Mouse (Mus musculus): ENCODE results near the gene Gopc. TPM values are rescaled to one million over a fixed set of nuclear protein-coding genes. Genes with fewer than 3 reads are reported as not detected.

The Gopc gene
- polyA plus RNA-seq, 1 experiment from 2014 or later, result 23.7 TPM

DNA sequence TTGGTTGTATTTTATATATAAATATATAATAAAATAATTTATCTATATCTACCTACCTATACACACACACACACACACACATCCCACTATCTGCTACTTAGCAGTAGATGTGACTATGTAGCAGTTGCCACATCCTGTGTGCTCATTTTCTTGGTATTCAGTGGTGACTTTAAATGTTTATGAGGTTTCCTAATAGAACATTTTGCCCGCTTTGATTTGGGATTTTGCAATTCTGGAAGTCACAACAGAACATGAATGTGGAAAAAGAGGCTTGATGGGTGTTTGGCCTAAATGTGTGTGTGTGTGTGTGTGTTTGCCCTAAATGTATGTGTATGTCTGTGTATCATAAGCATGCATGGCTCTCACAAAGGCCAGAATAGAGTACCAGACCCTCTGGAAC lies 1.6 kb upstream of the Gopc start:
- H3K4me3 ChIP-seq, result no peak overlapping the region
- ATAC-seq (replicated peaks), result no peak
- H3K36me3 ChIP-seq, result no peaks in the 10 kb centered on the region
- no peak overlapping the region for H3K9ac ChIP-seq (replicated peaks)
- 97% methylated on average over 1 of the region's 1 CpGs for whole genome bisulfite sequencing
- H3K27me3 ChIP-seq, result no peaks in the 10 kb centered on the region
- peaks cover 26% of the 10 kb centered on the region for H3K4me1 ChIP-seq
- no peak overlapping the region for H3K4me2 ChIP-seq (replicated peaks)
- H3K9me3 ChIP-seq, result no peaks in the 10 kb centered on the region
- no peak overlapping the region for H3K27ac ChIP-seq (replicated peaks)

DNA sequence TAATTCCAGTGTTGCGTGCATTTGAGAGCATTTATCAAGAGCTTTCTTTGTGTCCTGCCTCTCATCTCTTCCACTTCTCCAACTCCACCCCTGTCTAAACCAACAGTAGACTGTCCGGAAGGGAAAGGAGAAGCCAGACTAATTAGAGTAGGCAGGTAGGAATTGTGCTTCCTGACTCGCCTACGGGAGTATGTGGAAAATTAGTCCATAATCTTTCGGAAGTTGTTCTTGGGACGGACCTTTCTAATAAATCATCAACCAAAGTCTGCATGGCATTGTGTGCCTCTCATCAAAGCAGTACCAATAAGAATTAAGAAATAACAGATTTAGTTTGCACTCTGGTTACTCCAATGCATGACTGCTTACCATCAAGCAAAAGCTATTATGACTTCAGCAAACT lies 1.1 kb upstream of the Gopc start:
- Histone ChIP-seq H3K27me3 (no peaks in the 10 kb centered on the region), H3K27ac (replicated peaks) (no peak overlapping the region), H3K9me3 (no peaks in the 10 kb centered on the region), H3K4me1 (peaks cover 31% of the 10 kb centered on the region), H3K36me3 (no peaks in the 10 kb centered on the region), H3K4me2 (replicated peaks) (peak overlapping the region; percentile 61), H3K4me3 (peak overlapping the region; percentile 76; the same call in 1 of the 2 replicates), H3K9ac (replicated peaks) (peak overlapping the region; percentile 74; the same call in 1 of the 2 replicates)
- WGBS, result 84% methylated on average over 6 of the region's 6 CpGs
- no peak for ATAC-seq (replicated peaks)

DNA sequence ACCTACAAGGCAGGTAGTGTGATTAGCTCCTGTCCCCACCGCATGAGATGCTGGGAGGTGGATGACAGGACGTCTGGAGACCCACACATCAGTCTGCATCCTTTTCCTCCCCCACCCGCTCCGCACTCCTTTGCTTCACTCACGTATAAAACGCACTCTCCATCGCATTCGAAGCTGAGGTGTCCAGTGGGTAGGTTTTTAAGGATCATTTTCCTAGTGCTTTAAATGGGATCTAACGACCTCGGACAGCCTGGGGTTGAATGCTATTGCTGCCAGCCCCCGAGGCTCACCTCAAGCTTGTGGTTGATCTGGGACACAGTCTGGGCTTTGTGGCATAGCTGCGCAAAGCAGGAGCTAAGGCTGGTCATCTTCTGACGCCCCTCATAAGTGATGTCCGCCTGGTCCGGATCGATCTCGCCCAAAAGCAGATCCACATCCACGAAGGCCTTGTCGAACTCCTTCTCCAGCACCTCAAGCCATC lies 563 bp downstream of the Gopc start:
- no peaks in the 10 kb centered on the region for H3K9me3 ChIP-seq
- peak overlapping the region; percentile 76 for H3K4me3 ChIP-seq
- no peaks in the 10 kb centered on the region for H3K27me3 ChIP-seq
- ATAC-seq (replicated peaks), result peak; percentile 62
- WGBS, result under 1% methylated on average over 19 of the region's 19 CpGs
- peaks cover 35% of the 10 kb centered on the region for H3K4me1 ChIP-seq
- peak overlapping the region; percentile 69 for H3K4me2 ChIP-seq (replicated peaks)
- H3K27ac ChIP-seq (replicated peaks), result peak overlapping the region; percentile 93
- H3K36me3 ChIP-seq, result no peaks in the 10 kb centered on the region
- peak overlapping the region; percentile 87 for H3K9ac ChIP-seq (replicated peaks)

DNA sequence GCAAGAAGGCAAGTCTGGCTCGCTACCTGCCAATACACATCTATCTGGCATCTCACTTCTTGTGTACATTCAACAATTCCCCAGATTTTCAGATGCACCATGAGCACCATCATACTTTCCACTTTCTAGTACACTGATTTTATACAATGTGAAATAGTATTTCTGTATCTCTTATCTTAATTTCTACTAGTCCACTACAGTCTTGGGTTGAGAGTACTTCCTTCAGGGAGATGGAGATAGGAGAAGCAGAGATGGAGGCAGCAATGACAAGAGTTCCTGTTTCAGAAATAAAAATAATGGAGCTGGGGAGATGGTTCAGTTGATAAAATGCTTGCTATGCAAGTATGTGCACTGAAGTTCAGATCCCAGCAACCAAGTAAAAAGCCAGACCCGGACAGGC lies 4.1 kb downstream of the Gopc start:
- Histone ChIP-seq H3K4me3 (no peak overlapping the region), H3K4me1 (peaks cover 32% of the 10 kb centered on the region), H3K4me2 (replicated peaks) (no peak overlapping the region), H3K9ac (replicated peaks) (no peak overlapping the region), H3K27me3 (no peaks in the 10 kb centered on the region), H3K27ac (replicated peaks) (no peak overlapping the region), H3K9me3 (no peaks in the 10 kb centered on the region), H3K36me3 (no peaks in the 10 kb centered on the region)
- WGBS, result 95% methylated on average over 2 of the region's 2 CpGs
- ATAC-seq (replicated peaks), result no peak

DNA sequence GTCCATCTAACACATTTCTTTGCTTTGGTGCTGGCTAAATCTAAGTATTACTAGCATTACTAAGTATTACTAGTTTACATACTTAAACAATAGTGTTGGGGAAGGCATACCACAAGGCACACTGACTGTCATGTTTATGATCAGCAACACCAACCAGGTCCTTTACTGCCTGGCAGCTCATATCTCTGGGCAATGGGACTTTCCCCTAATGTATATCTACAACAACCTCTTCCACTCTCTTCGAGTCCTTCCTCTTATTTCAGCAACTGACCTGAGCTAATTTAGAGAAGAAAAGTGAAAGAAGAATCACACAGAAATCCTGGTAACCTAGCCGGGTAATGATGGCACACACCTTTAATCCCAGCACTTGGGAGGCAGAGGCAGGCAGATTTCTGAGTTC lies 5.5 kb downstream of the Gopc start:
- no peak overlapping the region for H3K4me2 ChIP-seq (replicated peaks)
- H3K27ac ChIP-seq (replicated peaks), result no peak overlapping the region
- WGBS, result 94% methylated on average over 2 of the region's 2 CpGs
- H3K9me3 ChIP-seq, result no peaks in the 10 kb centered on the region
- no peak overlapping the region for H3K4me3 ChIP-seq
- no peaks in the 10 kb centered on the region for H3K36me3 ChIP-seq
- no peak overlapping the region for H3K9ac ChIP-seq (replicated peaks)
- no peak for ATAC-seq (replicated peaks)
- H3K4me1 ChIP-seq, result peaks cover 28% of the 10 kb centered on the region
- H3K27me3 ChIP-seq, result no peaks in the 10 kb centered on the region

DNA sequence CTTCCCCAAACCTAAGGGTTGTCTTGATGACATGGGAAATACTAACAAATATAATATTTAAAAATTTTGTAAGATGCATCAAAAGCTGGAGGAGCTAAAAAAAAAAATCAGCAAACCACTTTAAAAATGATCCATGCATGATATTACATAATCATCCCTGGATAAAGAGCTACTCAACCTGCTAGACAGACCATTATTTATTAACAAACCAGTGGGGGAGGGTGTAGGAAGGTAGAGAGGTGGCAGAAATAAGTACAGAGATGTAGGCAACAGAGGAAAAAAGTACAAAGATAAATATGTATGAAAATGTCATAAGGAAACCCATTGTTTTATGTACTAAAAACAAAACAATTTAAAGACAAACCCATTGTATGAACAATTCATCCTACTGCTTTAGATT lies 7.3 kb downstream of the Gopc start:
- Histone ChIP-seq H3K9me3 (no peaks in the 10 kb centered on the region), H3K4me2 (replicated peaks) (no peak overlapping the region), H3K4me1 (peaks cover 20% of the 10 kb centered on the region), H3K9ac (replicated peaks) (no peak overlapping the region), H3K27me3 (no peaks in the 10 kb centered on the region), H3K36me3 (no peaks in the 10 kb centered on the region), H3K4me3 (no peak overlapping the region), H3K27ac (replicated peaks) (no peak overlapping the region)
- no peak for ATAC-seq (replicated peaks)

DNA sequence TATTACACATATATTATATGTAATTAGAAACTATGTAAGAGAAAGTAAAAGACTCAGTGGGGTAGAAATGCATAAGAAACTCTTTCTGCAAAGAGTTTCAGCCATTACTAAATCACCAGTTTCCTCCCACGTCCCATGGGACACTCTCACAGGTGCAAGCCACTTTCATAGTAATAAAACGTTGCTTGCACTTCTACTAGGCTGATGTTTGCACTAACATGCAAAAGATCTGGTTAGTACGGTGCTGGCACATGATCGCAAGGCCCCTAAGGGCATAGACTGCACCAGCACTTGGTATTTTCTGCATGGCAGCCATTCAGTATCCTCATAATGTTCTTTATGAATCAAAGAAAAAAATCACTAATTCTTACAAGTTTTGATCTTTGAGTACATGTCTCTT lies 8.1 kb downstream of the Gopc start:
- no peak for ATAC-seq (replicated peaks)
- Histone ChIP-seq H3K9ac (replicated peaks) (no peak overlapping the region), H3K4me1 (peaks cover 12% of the 10 kb centered on the region; the same call in 1 of the 2 replicates)

DNA sequence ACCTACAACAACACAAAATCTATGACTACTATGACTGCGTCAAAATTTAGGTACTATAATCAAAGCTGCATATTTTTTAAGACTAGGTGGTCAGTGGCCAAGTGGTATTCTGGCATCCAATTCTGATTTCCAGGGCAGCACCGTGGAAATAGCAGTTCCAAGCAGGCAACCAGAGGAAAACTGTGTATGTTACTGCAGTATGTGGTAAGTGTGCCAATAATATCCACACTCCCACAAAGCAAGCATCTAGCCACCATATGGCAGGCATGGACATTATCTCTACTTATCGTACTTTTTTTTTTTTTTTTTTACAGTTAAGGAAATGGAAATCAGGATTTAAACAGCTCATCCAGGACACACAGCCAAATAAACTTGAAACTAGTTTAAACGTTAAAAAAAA lies 13.5 kb downstream of the Gopc start:
- 81% methylated on average over 4 of the region's 4 CpGs for WGBS
- H3K4me2 ChIP-seq (replicated peaks), result no peak overlapping the region
- H3K27ac ChIP-seq (replicated peaks), result no peak overlapping the region
- H3K4me1 ChIP-seq, result no peaks in the 10 kb centered on the region
- H3K9ac ChIP-seq (replicated peaks), result no peak overlapping the region
- ATAC-seq (replicated peaks), result no peak
- no peaks in the 10 kb centered on the region for H3K27me3 ChIP-seq
- H3K9me3 ChIP-seq, result no peaks in the 10 kb centered on the region
- H3K4me3 ChIP-seq, result no peak overlapping the region
- no peaks in the 10 kb centered on the region for H3K36me3 ChIP-seq

More for the DNA sequence above, 8.1 kb downstream of the Gopc start:
- Histone ChIP-seq H3K27ac (replicated peaks) (no peak overlapping the region), H3K27me3 (no peaks in the 10 kb centered on the region), H3K36me3 (no peaks in the 10 kb centered on the region), H3K4me3 (no peak overlapping the region), H3K4me2 (replicated peaks) (no peak overlapping the region), H3K9me3 (no peaks in the 10 kb centered on the region)
- WGBS, result 87% methylated on average over 4 of the region's 4 CpGs

DNA sequence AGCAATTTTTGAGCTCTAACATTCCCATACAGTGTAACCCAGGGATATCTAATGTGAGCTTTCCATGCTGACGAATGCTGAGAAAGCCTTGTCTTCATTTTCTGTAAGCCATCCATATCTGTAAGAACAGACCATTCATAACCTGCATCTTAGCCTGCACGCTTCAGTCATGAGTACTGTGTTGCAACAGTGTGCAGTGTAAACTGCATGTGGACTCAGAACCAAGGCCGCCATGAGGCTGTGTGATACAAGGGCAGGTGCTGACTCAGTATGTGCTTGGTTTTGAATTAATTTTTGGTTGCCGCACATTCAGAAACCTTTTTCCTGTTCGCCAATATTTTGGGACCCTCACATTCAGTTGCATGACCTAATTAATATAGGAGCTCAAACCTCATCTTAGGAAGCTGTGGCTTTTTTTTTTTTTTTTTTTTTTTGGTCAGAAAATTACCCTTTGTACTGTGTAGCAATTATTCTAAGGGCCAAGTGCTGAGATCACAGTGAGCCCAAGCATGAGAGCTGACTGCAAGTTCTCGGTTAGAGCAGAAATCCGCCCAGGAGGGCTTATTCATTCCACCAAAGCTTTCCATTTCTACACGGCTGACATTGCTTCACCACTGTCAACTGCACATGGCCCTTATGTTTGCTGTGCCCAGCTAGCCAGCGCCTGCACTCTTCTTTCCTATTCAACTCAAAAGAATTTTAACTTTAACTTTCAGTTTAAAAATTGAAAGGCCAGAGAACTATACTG lies 20.9 kb downstream of the Gopc start:
- Histone ChIP-seq H3K27ac (replicated peaks) (no peak overlapping the region), H3K4me1 (no peaks in the 10 kb centered on the region), H3K4me2 (replicated peaks) (no peak overlapping the region), H3K9ac (replicated peaks) (no peak overlapping the region), H3K36me3 (0 out of 2 replicates have a peak, but pooled peaks cover 4% of the 10 kb centered on the region), H3K4me3 (no peak overlapping the region), H3K27me3 (no peaks in the 10 kb centered on the region), H3K9me3 (no peaks in the 10 kb centered on the region)
- no peak for ATAC-seq (replicated peaks)
- 84% methylated on average over 9 of the region's 9 CpGs for WGBS

DNA sequence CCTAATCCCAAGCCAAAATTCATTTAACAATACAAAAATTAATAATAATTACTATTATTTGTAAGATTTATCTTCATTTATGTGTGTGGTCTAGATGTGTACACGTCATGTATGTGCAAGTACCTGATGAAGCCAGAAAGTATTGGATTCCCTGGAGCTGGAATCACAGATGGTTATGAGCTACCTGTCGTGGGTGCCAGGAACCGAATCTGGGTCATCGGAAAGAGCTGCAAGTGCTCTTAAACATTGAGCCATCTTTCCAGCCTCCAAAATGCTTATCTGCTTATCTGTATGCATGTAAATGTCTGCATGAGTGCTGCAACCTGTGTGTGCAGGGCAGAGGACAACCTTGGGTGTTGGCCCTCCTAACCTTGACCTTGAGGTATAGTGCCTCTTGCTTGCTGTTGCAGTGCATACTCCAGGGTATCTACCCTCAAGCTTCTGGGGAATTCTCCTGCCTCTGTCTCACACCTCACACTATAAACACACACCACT lies 21.6 kb downstream of the Gopc start:
- WGBS, result 95% methylated on average over 4 of the region's 4 CpGs
- ATAC-seq (replicated peaks), result no peak

DNA sequence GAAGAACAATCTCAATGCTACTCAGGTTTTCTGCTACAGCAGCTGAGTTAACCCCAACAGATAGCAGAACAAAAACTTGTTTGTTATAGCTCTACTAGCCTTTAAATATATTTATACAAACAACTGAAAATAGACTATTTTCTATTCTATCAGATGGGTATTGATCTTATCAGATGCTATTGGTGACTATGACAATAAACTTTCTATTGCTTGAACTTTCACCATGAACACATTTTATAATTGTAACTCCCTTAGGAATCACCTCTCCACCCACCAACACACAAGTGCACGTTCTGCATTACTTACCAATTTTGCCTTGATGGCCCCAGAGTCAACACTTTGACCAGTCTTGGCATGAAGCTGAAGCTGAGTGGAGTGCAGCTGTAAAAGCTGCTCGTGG lies 23.5 kb downstream of the Gopc start, which contains the start of gene Gm26741:
Gm26741 (plus strand) TSS at position 301 of the 400 bp plus-strand sequence.
- ATAC-seq (replicated peaks), result no peak
- H3K27ac ChIP-seq (replicated peaks), result no peak within 1 kb of the TSS
- 89% methylated on average over 2 of the region's 2 CpGs for WGBS

More for the DNA sequence above, 21.6 kb downstream of the Gopc start:
- Histone ChIP-seq H3K4me3 (no peak overlapping the region), H3K27me3 (no peaks in the 10 kb centered on the region), H3K9me3 (no peaks in the 10 kb centered on the region), H3K4me2 (replicated peaks) (no peak overlapping the region), H3K27ac (replicated peaks) (no peak overlapping the region), H3K4me1 (no peaks in the 10 kb centered on the region), H3K36me3 (0 out of 2 replicates have a peak, but pooled peaks cover 4% of the 10 kb centered on the region), H3K9ac (replicated peaks) (no peak overlapping the region)

DNA sequence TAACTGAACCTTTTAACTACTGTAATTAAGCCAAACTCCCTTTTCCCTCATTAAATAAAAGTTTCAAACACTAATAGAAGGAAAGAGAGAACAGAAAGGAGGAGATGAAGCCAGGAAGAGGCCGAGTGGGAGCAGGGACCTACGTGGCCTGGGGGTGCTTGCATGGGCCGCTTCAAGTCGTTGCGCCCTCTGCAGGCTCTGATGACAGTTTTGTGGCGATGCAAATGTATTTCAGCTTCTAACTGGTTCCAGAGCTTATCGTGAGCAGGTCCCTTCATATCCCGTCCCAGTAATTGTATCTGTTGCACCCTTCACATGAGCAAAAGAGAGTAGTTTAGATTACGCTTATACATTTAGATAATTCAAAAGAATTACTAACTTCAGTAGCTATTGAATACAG lies 28.7 kb downstream of the Gopc start:
- H3K4me3 ChIP-seq, result no peak overlapping the region
- H3K36me3 ChIP-seq, result peaks cover 37% of the 10 kb centered on the region
- H3K9me3 ChIP-seq, result no peaks in the 10 kb centered on the region
- no peak overlapping the region for H3K9ac ChIP-seq (replicated peaks)
- ATAC-seq (replicated peaks), result no peak
- no peaks in the 10 kb centered on the region for H3K4me1 ChIP-seq
- no peak overlapping the region for H3K4me2 ChIP-seq (replicated peaks)
- WGBS, result 69% methylated on average over 9 of the region's 9 CpGs
- no peak overlapping the region for H3K27ac ChIP-seq (replicated peaks)
- no peaks in the 10 kb centered on the region for H3K27me3 ChIP-seq

More for the DNA sequence above, 23.5 kb downstream of the Gopc start, which contains the start of gene Gm26741:
- Histone ChIP-seq H3K27me3 (no peaks in the 10 kb centered on the region), H3K9me3 (no peaks in the 10 kb centered on the region), H3K4me1 (no peaks in the 10 kb centered on the region), H3K36me3 (peaks cover 4% of the 10 kb centered on the region; the same call in 1 of the 2 replicates), H3K4me3 (no peak within 1 kb of the TSS), H3K9ac (replicated peaks) (no peak within 1 kb of the TSS), H3K4me2 (replicated peaks) (no peak within 1 kb of the TSS)
